Mouse (Mus musculus): ENCODE measurements around the gene Trim27. TPM values are rescaled to one million over a fixed set of nuclear protein-coding genes. Genes with fewer than 3 reads are reported as not detected.

The Trim27 gene
- polyA plus RNA-seq, 1 experiment from 2014 or later, result 125 TPM

DNA sequence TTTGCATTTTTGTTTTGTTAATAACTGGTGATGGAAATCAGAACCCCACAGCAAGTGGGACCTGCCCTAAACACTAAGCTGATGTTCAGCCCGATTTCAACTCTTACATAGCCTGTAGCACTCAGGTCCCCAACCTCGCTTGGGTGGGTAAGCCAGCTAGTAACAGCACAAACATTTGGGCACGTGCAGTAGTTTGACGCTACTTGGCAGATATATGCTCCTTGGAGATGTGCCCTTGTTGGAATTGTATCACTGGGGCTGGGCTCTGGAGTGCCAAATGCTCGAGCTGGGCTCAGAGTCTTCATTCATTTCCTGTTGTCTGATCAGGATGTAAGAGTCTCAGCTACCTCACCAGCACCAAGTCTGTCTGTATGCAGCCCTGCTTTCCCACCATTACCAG lies 16.7 kb upstream of the Trim27 start:
- 50% methylated on average over 5 of the region's 5 CpGs for WGBS
- no peak overlapping the region for H3K27ac ChIP-seq (replicated peaks)
- no peak overlapping the region for H3K9ac ChIP-seq
- H3K27me3 ChIP-seq, result 0 out of 2 replicates have a peak, but pooled peaks cover 4% of the 10 kb centered on the region
- no peaks in the 10 kb centered on the region for H3K9me3 ChIP-seq (replicated peaks)
- H3K36me3 ChIP-seq, result no peaks in the 10 kb centered on the region
- H3K4me3 ChIP-seq (replicated peaks), result no peak overlapping the region
- H3K4me1 ChIP-seq, result peaks cover 6% of the 10 kb centered on the region; the same call in 1 of the 2 replicates
- ATAC-seq (ENCODE audit: insufficient number of reproducible peaks, low FRiP score, low TSS enrichment, low read depth), result no peak
- no peak overlapping the region for H3K4me2 ChIP-seq (replicated peaks)

DNA sequence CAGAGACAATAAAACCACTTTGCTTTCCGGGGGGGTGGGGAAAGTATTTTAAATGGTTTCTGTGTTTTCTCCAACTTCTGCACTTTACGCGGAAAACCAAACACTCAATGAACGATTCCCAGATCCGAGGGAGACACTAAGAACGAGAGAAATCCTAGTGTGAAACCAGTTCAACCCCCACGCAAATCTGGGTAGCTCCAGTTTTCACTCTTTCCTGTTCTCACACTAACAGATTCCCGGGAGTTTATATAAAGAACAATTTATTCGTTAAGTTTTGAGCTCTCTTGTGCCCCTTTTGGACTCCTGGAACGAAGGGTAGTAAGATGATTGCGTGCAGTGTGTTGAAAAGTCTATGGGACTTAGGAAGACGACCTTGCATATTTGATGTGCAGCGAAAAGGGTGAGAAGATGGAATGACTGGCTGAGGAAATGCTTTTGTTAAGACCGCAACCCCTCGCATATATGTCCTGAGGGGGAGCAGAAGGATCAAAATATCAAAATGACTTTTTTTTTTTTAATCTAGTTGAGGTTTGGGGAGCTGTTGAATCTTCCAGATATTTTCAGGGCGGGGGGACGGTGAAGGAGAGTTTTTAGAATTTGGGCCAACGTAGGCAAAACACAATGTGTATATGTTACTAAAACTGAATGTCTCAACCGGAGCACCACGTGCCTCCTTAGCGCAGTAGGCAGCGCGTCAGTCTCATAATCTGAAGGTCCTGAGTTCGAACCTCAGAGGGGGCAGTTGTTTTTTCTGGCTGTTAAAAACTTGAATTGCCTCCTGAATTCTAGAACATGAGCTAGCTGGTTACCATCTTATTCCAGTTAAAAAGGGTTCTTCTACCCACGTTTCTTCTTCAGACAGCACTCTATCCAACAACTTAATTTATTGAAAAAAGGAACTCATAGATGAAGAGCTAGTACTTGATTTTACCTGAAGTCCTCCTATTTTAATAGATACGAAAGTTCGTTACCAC lies 12.0 kb upstream of the Trim27 start:
- WGBS, result under 1% methylated on average over 27 of the region's 27 CpGs
- no peaks in the 10 kb centered on the region for H3K36me3 ChIP-seq
- H3K9me3 ChIP-seq (replicated peaks), result no peaks in the 10 kb centered on the region
- H3K9ac ChIP-seq, result peak overlapping the region; percentile 39
- H3K4me1 ChIP-seq, result peaks cover 12% of the 10 kb centered on the region
- H3K4me2 ChIP-seq (replicated peaks), result peak overlapping the region; percentile 87
- H3K27me3 ChIP-seq, result no peaks in the 10 kb centered on the region
- peak overlapping the region; percentile 58 for H3K4me3 ChIP-seq (replicated peaks)
- ATAC-seq (ENCODE audit: insufficient number of reproducible peaks, low FRiP score, low TSS enrichment, low read depth), result peak; percentile 71; the same call in 1 of the 2 replicates
- H3K27ac ChIP-seq (replicated peaks), result peak overlapping the region; percentile 75

DNA sequence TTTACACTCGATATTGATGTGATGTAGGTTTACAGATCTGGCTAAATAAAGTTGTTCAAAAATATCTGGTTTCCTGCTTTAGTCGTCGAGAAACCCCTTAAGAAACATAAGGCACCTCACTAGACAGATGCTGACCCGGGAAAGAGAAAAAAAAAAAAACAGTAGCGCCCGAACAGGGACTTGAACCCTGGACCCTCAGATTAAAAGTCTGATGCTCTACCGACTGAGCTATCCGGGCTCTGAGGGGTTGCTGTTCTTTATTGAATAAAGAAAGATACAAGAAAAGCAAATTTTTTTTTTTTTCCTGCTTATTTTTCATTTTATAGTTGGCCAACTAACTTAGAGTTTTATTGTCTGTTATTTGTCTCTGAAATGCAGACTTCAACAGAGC lies 11.3 kb upstream of the Trim27 start:
- Histone ChIP-seq H3K4me3 (replicated peaks) (peak overlapping the region; percentile 58), H3K4me2 (replicated peaks) (peak overlapping the region; percentile 87), H3K27ac (replicated peaks) (peak overlapping the region; percentile 75), H3K9ac (no peak overlapping the region), H3K9me3 (replicated peaks) (no peaks in the 10 kb centered on the region), H3K36me3 (no peaks in the 10 kb centered on the region), H3K4me1 (peaks cover 12% of the 10 kb centered on the region), H3K27me3 (no peaks in the 10 kb centered on the region)
- ATAC-seq (ENCODE audit: insufficient number of reproducible peaks, low FRiP score, low TSS enrichment, low read depth), result no peak
- under 1% methylated on average over 8 of the region's 8 CpGs for WGBS

DNA sequence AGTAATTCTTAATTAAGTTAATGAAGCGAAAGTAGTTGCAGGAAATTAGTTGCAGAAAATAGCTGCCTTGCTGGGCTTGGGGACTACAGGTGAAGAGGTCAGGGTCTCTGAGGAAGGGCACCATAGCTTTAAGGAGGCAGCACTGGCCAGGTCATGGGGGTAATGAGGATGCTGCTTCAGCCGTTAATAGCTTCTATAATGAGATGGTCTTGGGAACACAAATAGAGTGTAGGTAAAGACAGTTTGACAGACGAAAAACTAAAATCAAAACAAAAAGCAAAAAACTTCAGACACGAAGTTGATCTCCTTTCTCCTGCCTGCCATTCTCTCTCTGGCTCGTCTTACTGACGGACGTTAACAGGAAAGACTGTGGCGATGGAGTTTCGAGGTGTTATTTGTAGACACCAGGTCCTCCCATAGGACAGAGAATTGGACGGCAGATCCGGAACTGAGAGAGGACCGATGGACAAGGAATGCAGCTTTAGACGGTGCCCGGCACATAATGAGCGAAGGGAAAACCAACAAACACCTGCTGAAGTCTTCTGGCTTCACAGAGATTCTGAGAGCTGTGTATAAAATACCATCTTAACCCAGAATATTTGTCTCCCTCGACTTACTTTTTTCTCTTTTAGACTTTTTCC lies 10.8 kb upstream of the Trim27 start:
- Histone ChIP-seq H3K9me3 (replicated peaks) (no peaks in the 10 kb centered on the region), H3K27ac (replicated peaks) (peak overlapping the region; percentile 61)
- ATAC-seq (ENCODE audit: insufficient number of reproducible peaks, low FRiP score, low TSS enrichment, low read depth), result no peak

DNA sequence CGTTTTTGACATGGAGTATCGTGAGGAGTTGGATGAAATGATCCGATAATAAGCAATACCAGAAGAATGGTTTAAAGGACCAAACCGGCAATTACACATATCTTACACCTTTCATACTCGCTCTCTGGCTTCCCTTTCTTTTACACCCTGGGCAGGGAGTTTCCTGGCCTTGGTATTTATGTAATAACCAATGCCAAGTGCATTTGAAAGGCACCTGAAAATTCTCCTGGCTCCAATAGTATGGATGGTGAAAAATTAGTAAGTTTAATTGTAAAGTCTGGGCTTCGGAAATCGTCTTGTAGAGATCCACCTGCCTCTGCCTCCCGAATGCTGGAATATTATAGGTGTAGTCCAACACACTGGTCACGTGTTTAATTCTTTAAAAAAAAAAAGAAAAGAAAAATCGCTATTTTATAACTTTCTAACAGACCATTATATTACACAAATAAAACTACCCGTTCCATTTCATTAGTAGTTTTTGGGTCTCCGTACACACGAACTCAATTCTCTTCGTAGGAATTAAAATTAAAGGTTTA lies 10.1 kb upstream of the Trim27 start:
- peak overlapping the region; percentile 87 for H3K4me2 ChIP-seq (replicated peaks)
- ATAC-seq (ENCODE audit: insufficient number of reproducible peaks, low FRiP score, low TSS enrichment, low read depth), result no peak
- 0 out of 2 replicates have a peak overlapping the region, but pooled peaks have one; percentile 9 for H3K9ac ChIP-seq
- H3K9me3 ChIP-seq (replicated peaks), result no peaks in the 10 kb centered on the region
- no peaks in the 10 kb centered on the region for H3K27me3 ChIP-seq
- no peak overlapping the region; the same call in 1 of the 2 replicates for H3K27ac ChIP-seq (replicated peaks)
- H3K36me3 ChIP-seq, result no peaks in the 10 kb centered on the region
- peak overlapping the region; percentile 58 for H3K4me3 ChIP-seq (replicated peaks)
- WGBS, result 2% methylated on average over 14 of the region's 14 CpGs
- peaks cover 12% of the 10 kb centered on the region for H3K4me1 ChIP-seq

More for the DNA sequence above, 10.8 kb upstream of the Trim27 start:
- Histone ChIP-seq H3K4me2 (replicated peaks) (peak overlapping the region; percentile 87), H3K4me1 (peaks cover 12% of the 10 kb centered on the region), H3K4me3 (replicated peaks) (peak overlapping the region; percentile 58), H3K27me3 (no peaks in the 10 kb centered on the region), H3K36me3 (no peaks in the 10 kb centered on the region), H3K9ac (peak overlapping the region; percentile 31)
- WGBS, result under 1% methylated on average over 16 of the region's 16 CpGs

DNA sequence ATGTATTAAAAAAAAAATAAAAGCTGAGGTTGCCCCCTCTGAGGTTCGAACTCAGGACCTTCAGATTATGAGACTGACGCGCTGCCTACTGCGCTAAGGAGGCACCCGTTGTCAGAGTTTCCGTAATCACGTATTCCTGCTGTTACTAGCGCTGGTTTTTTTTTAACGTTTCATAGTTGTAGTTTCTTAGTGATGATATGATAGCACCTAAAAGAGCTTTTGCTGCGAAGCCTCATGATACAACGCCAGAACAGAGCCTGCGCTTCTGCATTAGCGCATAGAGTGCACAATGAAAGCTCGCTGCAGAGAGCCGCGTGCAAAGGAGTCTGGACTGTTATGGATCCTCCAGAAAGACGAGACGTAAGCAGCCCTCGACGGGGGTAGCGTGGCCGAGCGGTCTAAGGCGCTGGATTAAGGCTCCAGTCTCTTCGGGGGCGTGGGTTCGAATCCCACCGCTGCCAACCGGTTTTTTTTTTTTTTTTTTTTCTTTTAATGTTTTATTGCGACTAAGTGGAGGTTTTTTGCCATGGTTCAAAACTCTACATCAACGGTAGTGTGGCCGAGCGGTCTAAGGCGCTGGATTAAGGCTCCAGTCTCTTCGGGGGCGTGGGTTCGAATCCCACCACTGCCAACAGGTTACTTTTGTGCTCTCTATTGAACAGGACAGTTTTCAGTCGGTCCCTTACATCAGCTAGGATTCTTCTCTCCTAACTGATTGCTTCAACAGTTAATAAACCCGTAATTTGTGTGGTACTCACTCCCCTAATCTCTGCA lies 9.4 kb upstream of the Trim27 start:
- peak overlapping the region; percentile 76 for H3K27ac ChIP-seq (replicated peaks)
- peak overlapping the region; percentile 58 for H3K4me3 ChIP-seq (replicated peaks)
- peak; percentile 83 for ATAC-seq (ENCODE audit: insufficient number of reproducible peaks, low FRiP score, low TSS enrichment, low read depth)
- peak overlapping the region; percentile 87 for H3K4me2 ChIP-seq (replicated peaks)
- no peaks in the 10 kb centered on the region for H3K9me3 ChIP-seq (replicated peaks)
- H3K9ac ChIP-seq, result no peak overlapping the region
- under 1% methylated on average over 39 of the region's 39 CpGs for WGBS
- H3K36me3 ChIP-seq, result no peaks in the 10 kb centered on the region
- H3K27me3 ChIP-seq, result no peaks in the 10 kb centered on the region
- peaks cover 12% of the 10 kb centered on the region for H3K4me1 ChIP-seq

DNA sequence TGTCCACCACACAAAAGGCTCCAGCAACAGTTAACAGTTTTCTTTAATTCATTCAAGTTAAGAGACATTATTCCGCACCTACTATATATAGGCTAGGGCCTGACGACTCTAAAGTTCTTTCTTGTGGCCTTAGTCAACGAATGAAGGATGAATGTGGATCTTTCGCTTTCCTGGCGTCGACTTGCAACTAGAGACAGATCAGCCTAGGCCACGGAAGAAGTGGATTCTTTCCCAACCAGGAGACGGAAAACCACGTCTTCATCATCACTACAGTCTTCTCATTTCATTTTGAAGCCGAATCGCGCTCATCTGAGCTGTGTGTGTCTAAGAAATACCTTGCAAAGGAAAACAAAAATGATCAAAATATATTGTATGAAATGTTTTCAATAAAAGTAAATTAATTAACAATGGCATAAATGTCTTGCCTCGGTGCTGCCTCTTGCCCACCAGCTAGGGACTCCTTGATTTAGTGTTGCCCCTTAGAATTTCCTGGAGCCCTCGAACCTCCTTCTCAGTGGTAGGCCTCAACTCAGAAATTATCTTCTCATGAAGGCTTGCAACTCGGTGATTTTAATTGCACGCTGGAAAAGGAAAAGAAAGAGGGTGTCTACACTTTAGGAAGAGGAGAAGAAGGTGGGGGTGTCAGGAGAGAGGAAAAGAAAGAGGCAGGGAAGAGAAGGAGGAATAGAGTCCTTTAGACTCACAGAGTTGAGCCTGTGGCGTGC lies 8.7 kb upstream of the Trim27 start:
- ATAC-seq (ENCODE audit: insufficient number of reproducible peaks, low FRiP score, low TSS enrichment, low read depth), result no peak
- H3K4me1 ChIP-seq, result peaks cover 12% of the 10 kb centered on the region
- H3K4me2 ChIP-seq (replicated peaks), result peak overlapping the region; percentile 87
- H3K27ac ChIP-seq (replicated peaks), result no peak overlapping the region
- H3K9ac ChIP-seq, result no peak overlapping the region
- WGBS, result 40% methylated on average over 17 of the region's 17 CpGs
- no peaks in the 10 kb centered on the region for H3K36me3 ChIP-seq
- no peaks in the 10 kb centered on the region for H3K27me3 ChIP-seq
- H3K9me3 ChIP-seq (replicated peaks), result no peaks in the 10 kb centered on the region
- peak overlapping the region; percentile 58 for H3K4me3 ChIP-seq (replicated peaks)

DNA sequence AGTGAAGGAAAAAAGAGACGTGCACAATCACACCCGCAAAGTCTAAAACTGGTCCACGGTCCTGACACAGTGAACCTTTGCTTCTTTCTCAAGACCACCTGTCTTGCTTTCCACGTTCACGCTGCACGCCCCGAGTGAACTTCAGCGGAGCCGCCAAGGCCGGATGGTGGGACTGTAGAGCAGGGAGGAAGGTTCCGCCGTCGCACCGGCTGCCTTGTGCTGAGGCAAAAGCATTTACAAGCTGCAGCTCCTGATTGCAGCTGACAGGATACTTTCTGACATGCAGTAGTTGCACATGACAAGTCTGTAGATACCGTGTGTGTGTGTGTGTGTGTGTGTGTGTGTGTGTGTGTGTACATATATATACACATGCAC lies 8.1 kb upstream of the Trim27 start:
- Histone ChIP-seq H3K27me3 (no peaks in the 10 kb centered on the region), H3K36me3 (no peaks in the 10 kb centered on the region), H3K9me3 (replicated peaks) (no peaks in the 10 kb centered on the region), H3K27ac (replicated peaks) (no peak overlapping the region), H3K4me3 (replicated peaks) (peak overlapping the region; percentile 58), H3K4me2 (replicated peaks) (peak overlapping the region; percentile 63), H3K9ac (no peak overlapping the region), H3K4me1 (peaks cover 12% of the 10 kb centered on the region)
- WGBS, result 5% methylated on average over 15 of the region's 15 CpGs
- ATAC-seq (ENCODE audit: insufficient number of reproducible peaks, low FRiP score, low TSS enrichment, low read depth), result no peak

DNA sequence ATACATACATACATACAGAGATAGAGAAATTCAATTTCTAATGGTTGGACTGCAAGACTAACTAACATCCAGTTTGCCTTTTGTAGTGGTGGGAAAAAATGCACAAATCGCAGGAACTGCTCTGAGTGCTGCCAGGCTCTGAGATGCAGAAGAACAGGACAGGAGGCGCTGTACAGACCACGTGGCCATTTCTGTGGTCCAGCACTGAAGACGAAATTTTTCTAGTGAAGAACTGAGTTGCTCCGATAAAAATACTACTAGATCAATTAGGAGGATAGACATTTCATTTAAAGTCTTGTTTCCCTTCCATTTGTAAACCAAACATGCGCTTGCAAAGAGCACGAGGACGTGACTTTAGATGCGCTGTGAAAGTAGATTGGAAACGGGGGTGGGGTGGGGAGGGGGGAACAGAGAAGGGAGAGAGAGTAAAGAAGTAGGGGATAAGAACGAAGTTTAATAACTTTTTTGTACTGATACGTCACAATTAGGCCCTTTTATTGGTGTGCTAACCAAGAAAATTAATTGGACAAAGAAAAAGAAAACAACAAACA lies 7.6 kb upstream of the Trim27 start:
- 2% methylated on average over 12 of the region's 12 CpGs for WGBS
- peak overlapping the region; percentile 63 for H3K4me2 ChIP-seq (replicated peaks)
- H3K4me1 ChIP-seq, result peaks cover 12% of the 10 kb centered on the region
- no peak overlapping the region for H3K9ac ChIP-seq
- ATAC-seq (ENCODE audit: insufficient number of reproducible peaks, low FRiP score, low TSS enrichment, low read depth), result no peak
- no peaks in the 10 kb centered on the region for H3K27me3 ChIP-seq
- H3K36me3 ChIP-seq, result no peaks in the 10 kb centered on the region
- no peaks in the 10 kb centered on the region for H3K9me3 ChIP-seq (replicated peaks)
- 0 out of 2 replicates have a peak overlapping the region, but pooled peaks have one; percentile 34 for H3K27ac ChIP-seq (replicated peaks)
- H3K4me3 ChIP-seq (replicated peaks), result peak overlapping the region; percentile 58

Measured in embryonic facial prominence, embryonic 15.5 days (tissue).